Mouse (Mus musculus): ENCODE data around the gene Sod3. TPM values are rescaled to one million over a fixed set of nuclear protein-coding genes. Genes with fewer than 3 reads are reported as not detected.

Gene Sod3
- polyA plus RNA-seq, 1 experiment from 2014 or later, result 0.97 TPM

Other genes with a start within 250 kb of the Sod3 start
- gene Dhx15, start 173.3 kb upstream of the Sod3 start, polyA plus RNA-seq (2014; fragmentation: Nextera tagmentation; extraction: Ambion mirVana), result 87.4 and 90.9 TPM in 2 replicates
- 8.5 and 9.6 TPM in 2 replicates for gene Ccdc149, start 107.7 kb downstream of the Sod3 start, polyA plus RNA-seq (2014; fragmentation: Nextera tagmentation; extraction: Ambion mirVana)
- gene Lgi2, start 202.7 kb downstream of the Sod3 start, polyA plus RNA-seq (2014; fragmentation: Nextera tagmentation; extraction: Ambion mirVana), result 1.4 and 1.7 TPM in 2 replicates

Data from forebrain, embryonic 14.5 days (tissue).